Mouse (Mus musculus) C2C12 (cell line): ENCODE measurements around the gene Krtap19-2.

Source experiments
- CEBPB ChIP-seq: IDR thresholded peaks from one replicate; pipeline ENCODE4 v1.6.1; 2011; ENCODE audit warnings: low read depth, mild to moderate bottlenecking, control low read depth, moderate library complexity
- CTCF ChIP-seq: IDR thresholded peaks from one replicate; pipeline ENCODE4 v1.5.1; 2011; ENCODE audit not compliant: control insufficient read depth, insufficient read depth, insufficient read length
- MAX ChIP-seq: IDR thresholded peaks from one replicate; pipeline ENCODE4 v1.6.1; 2011; ENCODE audit warnings: mild to moderate bottlenecking, control low read depth

- TF ChIP-seq CTCF (no peak), MAX (no peak), CEBPB (no peak)
These were observed 9.1 kb downstream of the Krtap19-2 start for GRCm38 (mm10) chr16:88864887-88865407.
